ENCODE assay signal across 23 mouse cellular contexts in the genomic region with DNA sequence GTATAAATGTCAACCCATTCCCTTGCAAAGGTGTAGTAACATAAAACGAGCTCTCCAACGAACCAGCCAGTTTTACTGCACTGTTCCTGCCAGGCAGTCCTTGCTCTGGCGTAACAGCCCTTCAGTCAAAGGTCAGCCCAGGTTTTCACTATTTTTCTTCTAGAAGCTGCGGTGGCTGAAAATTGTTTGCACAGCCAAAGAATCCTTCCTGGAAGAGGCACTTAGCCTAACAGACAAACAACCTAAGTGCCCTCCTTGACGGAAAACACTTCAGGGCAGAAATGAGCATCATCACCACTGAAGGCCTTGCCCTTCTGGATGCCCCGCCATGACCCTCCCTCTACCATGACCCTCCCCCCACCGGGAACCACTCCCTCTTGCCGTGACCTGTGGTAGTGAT.
DNase-seq lines count a peak whose midpoint lies in the region; ATAC-seq lines count a peak whose summit lies in the region.
"Had no signal": no experiment of that assay in that cellular context is flagged by ENCODE, and none has a peak within 500 bp of the region (broad histone marks: within the 10 kb centered on the region; RNA-seq: fewer than 3 reads in every experiment).

No protein-coding gene starts in this region.

- peak; percentile 39 for DNase-seq in kidney, adult 9 months
- DNase-seq in lung, adult 18-20 months: peak; percentile 68 to 84
- peak; percentile 38 for DNase-seq in lung, postnatal 14 days
- DNase-seq in urinary bladder, postnatal 4 days (ENCODE audit: low spot score in 2 of 2): no peak
- no peak for DNase-seq in right cerebral cortex, postnatal 4 days
- no peak for DNase-seq in heart, postnatal 25 days (ENCODE audit: low spot score)
- DNase-seq: adrenal gland, postnatal 10 days; cerebellum, adult 11 months; cerebellum, adult 9-10 months; cerebellum, postnatal 36 days; gastrocnemius, postnatal 36 days; heart, adult 2 months; kidney, postnatal 25 days; left cerebral cortex, postnatal 4 days; midbrain, embryonic 14.5 days had no signal

- no peak overlapping the region for H3K4me2 ChIP-seq in kidney, embryonic 16.5 days (replicated peaks; ENCODE audit: low read depth, low read length)
- H3K4me2 ChIP-seq: heart, embryonic 12.5 days; hindbrain, embryonic 15.5 days; liver, embryonic 15.5 days; stomach, embryonic 15.5 days had no signal

- H3K9me3 ChIP-seq in kidney, embryonic 16.5 days (ENCODE audit: low read length): no peaks in the 10 kb centered on the region
- H3K9me3 ChIP-seq: G1E; heart, embryonic 12.5 days; hindbrain, embryonic 15.5 days; liver, embryonic 15.5 days; stomach, embryonic 15.5 days had no signal

- no peak overlapping the region for H3K27ac ChIP-seq in kidney, embryonic 16.5 days (ENCODE audit: low read length)
- H3K27ac ChIP-seq: heart, adult 2 months; hindbrain, embryonic 15.5 days; liver, embryonic 15.5 days; stomach, embryonic 15.5 days had no signal

- no peak overlapping the region for H3K4me3 ChIP-seq in kidney, embryonic 16.5 days (ENCODE audit: low read length)
- H3K4me3 ChIP-seq: heart, adult 2 months; heart, embryonic 12.5 days; hindbrain, embryonic 15.5 days; liver, embryonic 15.5 days; stomach, embryonic 15.5 days had no signal

- intact Hi-C loops in heart, postnatal 25 days (cut with DNase I): no loop called here

- H3K4me1 ChIP-seq in kidney, embryonic 16.5 days (ENCODE audit: insufficient read depth, low read length): peaks cover 7% of the 10 kb centered on the region; the same call in 1 of the 2 replicates
- H3K4me1 ChIP-seq: hindbrain, embryonic 15.5 days had no signal

- H3K9ac ChIP-seq in kidney, embryonic 16.5 days (replicated peaks; ENCODE audit: low read length): no peak overlapping the region
- H3K9ac ChIP-seq: heart, embryonic 12.5 days; hindbrain, embryonic 15.5 days; liver, embryonic 15.5 days; stomach, embryonic 15.5 days had no signal

- 58% methylated on average over 8 of the region's 8 CpGs for WGBS in kidney, embryonic 16.5 days

- no peaks in the 10 kb centered on the region for H3K36me3 ChIP-seq in kidney, embryonic 16.5 days (ENCODE audit: insufficient read depth, low read length)
- H3K36me3 ChIP-seq: G1E; heart, embryonic 12.5 days; hindbrain, embryonic 15.5 days; liver, embryonic 15.5 days; stomach, embryonic 15.5 days had no signal

- peaks cover 9% of the 10 kb centered on the region for H3K27me3 ChIP-seq in kidney, embryonic 16.5 days (ENCODE audit: insufficient read depth, low read length)
- H3K27me3 ChIP-seq: hindbrain, embryonic 15.5 days; stomach, embryonic 15.5 days had no signal

- ATAC-seq in kidney, embryonic 16.5 days (ENCODE audit: low FRiP score, low TSS enrichment): no peak
- ATAC-seq: forebrain, embryonic 14.5 days; inflammation-experienced regulatory T-cells, adult 6 months had no signal

Comparison
In these comparisons a context has a peak if more than half of its experiments do, and no peak if none do; other contexts are left out.
1. DNase-seq: peak in kidney, adult 9 months (single experiment), lung, adult 18-20 months (2 of 2) and lung, postnatal 14 days (single experiment); none in urinary bladder, postnatal 4 days (0 of 2), right cerebral cortex, postnatal 4 days (single experiment) and heart, postnatal 25 days (single experiment).